In the genomic region with DNA sequence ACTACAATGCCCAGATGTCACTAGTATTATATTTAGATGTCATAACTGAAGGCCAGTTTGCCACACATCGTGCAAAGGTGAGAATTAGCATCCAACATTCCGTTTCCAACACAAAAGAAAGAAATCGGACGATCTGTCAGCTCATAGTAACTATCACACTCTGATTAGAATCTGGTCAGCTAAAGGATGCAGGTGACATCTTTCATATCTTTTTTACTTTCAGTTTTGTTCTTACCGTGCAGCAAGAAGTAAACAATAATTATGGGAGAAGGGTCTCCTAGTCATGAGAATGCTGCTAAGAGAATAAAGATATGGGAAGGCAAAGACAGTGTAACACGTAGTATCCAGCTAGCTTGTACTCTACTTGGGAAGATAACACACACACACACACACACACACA, we compare ENCODE assay signal across 17 mouse cellular contexts.
"Had no signal": no experiment of that assay in that cellular context is flagged by ENCODE, and none has a peak within 500 bp of the region (broad histone marks: within the 10 kb centered on the region; RNA-seq: fewer than 3 reads in every experiment).

No protein-coding gene starts in this region.

- DNase-seq: gastrocnemius, adult 2 months; gastrocnemius, postnatal 10 days; gastrocnemius, postnatal 25 days; heart, adult 18-20 months; heart, postnatal 10 days; heart, postnatal 4 days; kidney, adult 18-20 months; kidney, adult 8-10 months; kidney, postnatal 10 days; kidney, postnatal 25 days; layer of hippocampus, adult 9-11 months; layer of hippocampus, postnatal 36 days; left cerebral cortex, postnatal 4 days had no signal

- ATAC-seq: hindbrain, embryonic 16.5 days; intestine, embryonic 15.5 days; intestine, postnatal 0 days; liver, embryonic 12.5 days had no signal
